Mouse (Mus musculus): ENCODE results near the gene Gm4340.
"Not testable (repeated sequence)": the region's sequence is repeated elsewhere in the genome, so short reads cannot be mapped to it uniquely, and the experiment has no call there.

The Gm4340 gene

GRCm38 (mm10) chr10:104193742-104194141 lies at the start of gene Gm4340:
Gene Gm4340, plus strand, starts transcription at chr10:104194042.
- not testable (repeated sequence) for DNase-seq

- not testable (repeated sequence) for DNase-seq
These were observed 42.6 kb upstream of the Gm4340 start, which contains the start of gene Gm6763 for GRCm38 (mm10) chr10:104151197-104151596. Gene Gm6763, plus strand, starts transcription at chr10:104151497.

GRCm38 (mm10) chr10:104159706-104160105 lies 34.1 kb upstream of the Gm4340 start, which contains the start of gene Gm8764:
Gene Gm8764, plus strand, starts transcription at chr10:104160006.
- DNase-seq: not testable (repeated sequence)

- not testable (repeated sequence) for DNase-seq
These were observed 25.6 kb upstream of the Gm4340 start, which contains the start of gene Gm21304 for GRCm38 (mm10) chr10:104168215-104168614. Gene Gm21304, plus strand, starts transcription at chr10:104168515.

- not testable (repeated sequence) for DNase-seq
These were observed 17.1 kb upstream of the Gm4340 start, which contains the start of gene Gm21312 for GRCm38 (mm10) chr10:104176724-104177123. Gene Gm21312, plus strand, starts transcription at chr10:104177024.

GRCm38 (mm10) chr10:104185233-104185632 lies 8.6 kb upstream of the Gm4340 start, which contains the start of gene Gm20765:
Gene Gm20765, plus strand, starts transcription at chr10:104185533.
- DNase-seq: not testable (repeated sequence)

- no peak for DNase-seq
These were observed 15.8 kb downstream of the Gm4340 start for GRCm38 (mm10) chr10:104209655-104210054.

- no peak for DNase-seq
These were observed 16.6 kb downstream of the Gm4340 start for GRCm38 (mm10) chr10:104210268-104210990.

- DNase-seq: no peak
These were observed 20.7 kb downstream of the Gm4340 start for GRCm38 (mm10) chr10:104214527-104214926.

GRCm38 (mm10) chr10:104220303-104221021 lies 26.6 kb downstream of the Gm4340 start:
- DNase-seq: no peak
